Mouse (Mus musculus): ENCODE results near the gene Ndufv3. TPM values are rescaled to one million over a fixed set of nuclear protein-coding genes. Genes with fewer than 3 reads are reported as not detected.
A peak's percentile ranks its signal among the peaks of the same experiment; 100 is the strongest.
"Not testable (repeated sequence)": the region's sequence is repeated elsewhere in the genome, so short reads cannot be mapped to it uniquely, and the experiment has no call there.

The Ndufv3 gene
- total RNA-seq, 2 experiments from 2014 or later: 329 to 338 TPM

GRCm38 (mm10) chr17:31505013-31505412 is 14.9 kb upstream of the Ndufv3 start:
- no peak for DNase-seq (ENCODE audit: extremely low spot score in 1 of 2, low spot score in 2 of 2)
- intact Hi-C loops (cut with DNase I): no loop called here

- intact Hi-C loops (cut with DNase I): no loop called here
- DNase-seq (ENCODE audit: extremely low spot score in 1 of 2, low spot score in 2 of 2): no peak
Observed at GRCm38 (mm10) chr17:31506282-31506681, 13.6 kb upstream of the Ndufv3 start.

- intact Hi-C loops (cut with DNase I): loop anchor here (5.0 kb wide), 1 partner anchor 141 kb away; no protein-coding TSS in a partner anchor
- DNase-seq (ENCODE audit: extremely low spot score in 1 of 2, low spot score in 2 of 2): no peak
Observed at GRCm38 (mm10) chr17:31510944-31511343, 9.0 kb upstream of the Ndufv3 start.

GRCm38 (mm10) chr17:31511792-31512495 is 8.0 kb upstream of the Ndufv3 start:
- peak; percentile 86 to 93 for DNase-seq (ENCODE audit: extremely low spot score in 1 of 2, low spot score in 2 of 2)
- intact Hi-C loops (cut with DNase I): loop anchor here (5.0 kb wide), 1 partner anchor 140 kb away; no protein-coding TSS in a partner anchor

- intact Hi-C loops (cut with DNase I): loop anchor here (5.0 kb wide), 1 partner anchor 140 kb away; no protein-coding TSS in a partner anchor
Observed at GRCm38 (mm10) chr17:31512593-31512992, 7.3 kb upstream of the Ndufv3 start.

GRCm38 (mm10) chr17:31514696-31515095 is 5.2 kb upstream of the Ndufv3 start:
- no peak for DNase-seq (ENCODE audit: extremely low spot score in 1 of 2, low spot score in 2 of 2)
- intact Hi-C loops (cut with DNase I): loop anchor here (5.0 kb wide), 1 partner anchor 138 kb away; no protein-coding TSS in a partner anchor

More at GRCm38 (mm10) chr17:31512593-31512992, 7.3 kb upstream of the Ndufv3 start:
- no peak for DNase-seq (ENCODE audit: extremely low spot score in 1 of 2, low spot score in 2 of 2)

GRCm38 (mm10) chr17:31519344-31519945 is 470 bp upstream of the Ndufv3 start:
- intact Hi-C loops (cut with DNase I): no loop called here
- DNase-seq (ENCODE audit: extremely low spot score in 1 of 2, low spot score in 2 of 2): no peak

- intact Hi-C loops (cut with DNase I): loop anchor here (2.0 to 10.0 kb wide), 2 partner anchors 138 to 504 kb away; partner anchors contain the start of gene U2af1
- peak; percentile 40 to 72 for DNase-seq (ENCODE audit: extremely low spot score in 1 of 2, low spot score in 2 of 2)
Observed at GRCm38 (mm10) chr17:31520895-31521294, 980 bp downstream of the Ndufv3 start.

GRCm38 (mm10) chr17:31521948-31522347 is 2.0 kb downstream of the Ndufv3 start:
- intact Hi-C loops (cut with DNase I): loop anchor here (2.0 to 10.0 kb wide), 2 partner anchors 137 to 503 kb away; partner anchors contain the start of gene U2af1

GRCm38 (mm10) chr17:31525114-31525513 is 5.2 kb downstream of the Ndufv3 start:
- no peak for DNase-seq (ENCODE audit: extremely low spot score in 1 of 2, low spot score in 2 of 2)
- intact Hi-C loops (cut with DNase I): loop anchor here (5.0 to 10.0 kb wide), 2 partner anchors 42 to 500 kb away; no protein-coding TSS in a partner anchor

More at GRCm38 (mm10) chr17:31521948-31522347, 2.0 kb downstream of the Ndufv3 start:
- DNase-seq (ENCODE audit: extremely low spot score in 1 of 2, low spot score in 2 of 2): no peak

- DNase-seq (ENCODE audit: extremely low spot score in 1 of 2, low spot score in 2 of 2): no peak
- intact Hi-C loops (cut with DNase I): loop anchor here (5.0 to 10.0 kb wide), 2 partner anchors 41 to 499 kb away; no protein-coding TSS in a partner anchor
Observed at GRCm38 (mm10) chr17:31525816-31526215, 5.9 kb downstream of the Ndufv3 start.

- intact Hi-C loops (cut with DNase I): loop anchor here (5.0 to 10.0 kb wide), 2 partner anchors 38 to 495 kb away; no protein-coding TSS in a partner anchor
- DNase-seq (ENCODE audit: extremely low spot score in 1 of 2, low spot score in 2 of 2): peak in 1 of 2 experiments; percentile 62
Observed at GRCm38 (mm10) chr17:31529314-31529713, 9.4 kb downstream of the Ndufv3 start.

- no peak for DNase-seq (ENCODE audit: extremely low spot score in 1 of 2, low spot score in 2 of 2)
- intact Hi-C loops (cut with DNase I): no loop called here
Observed at GRCm38 (mm10) chr17:31531441-31532158, 11.7 kb downstream of the Ndufv3 start.

- intact Hi-C loops (cut with DNase I); DNase-seq (ENCODE audit: extremely low spot score in 1 of 2, low spot score in 2 of 2): not testable (repeated sequence)
Observed at GRCm38 (mm10) chr17:31532331-31532730, 12.4 kb downstream of the Ndufv3 start.

GRCm38 (mm10) chr17:31535358-31535757 is 15.4 kb downstream of the Ndufv3 start:
- intact Hi-C loops (cut with DNase I): no loop called here

GRCm38 (mm10) chr17:31535871-31536629 is 16.1 kb downstream of the Ndufv3 start:
- peak; percentile 56 to 79 for DNase-seq (ENCODE audit: extremely low spot score in 1 of 2, low spot score in 2 of 2)
- intact Hi-C loops (cut with DNase I): no loop called here

More at GRCm38 (mm10) chr17:31535358-31535757, 15.4 kb downstream of the Ndufv3 start:
- no peak for DNase-seq (ENCODE audit: extremely low spot score in 1 of 2, low spot score in 2 of 2)

- no peak for DNase-seq (ENCODE audit: extremely low spot score in 1 of 2, low spot score in 2 of 2)
- intact Hi-C loops (cut with DNase I): no loop called here
Observed at GRCm38 (mm10) chr17:31540101-31540500, 20.2 kb downstream of the Ndufv3 start.

GRCm38 (mm10) chr17:31540809-31541459 is 21.0 kb downstream of the Ndufv3 start:
- intact Hi-C loops (cut with DNase I): no loop called here
- DNase-seq (ENCODE audit: extremely low spot score in 1 of 2, low spot score in 2 of 2): no peak
